Mouse (Mus musculus) midbrain, embryonic 11.5 days (tissue): ENCODE results near the gene Tmcc3. TPM values are rescaled to one million over a fixed set of nuclear protein-coding genes. Genes with fewer than 3 reads are reported as not detected.

Experiments used
- ATAC-seq: fragments of 200-750 bp; cut with Nextera tagmentation; 2 replicates; pipeline ENCODE4 v1.8.0; 2017; ENCODE audit warnings: moderate TSS enrichment, moderate library complexity; ENCODE audit not compliant: low FRiP score
- DNase-seq: peaks from one replicate; pipeline ENCODE4 v3.0.0; 2015; ENCODE audit warnings: low spot score; ENCODE audit errors: missing footprints
- H3K27ac ChIP-seq: fragments of 300-500 bp; sonication (generic); 2 replicates; pipeline ENCODE4 v1.5.1; 2014; ENCODE audit warnings: low read depth, low read length
- H3K27me3 ChIP-seq: fragments of 300-500 bp; sonication (generic); 2 replicates; pipeline ENCODE4 v1.6.1; 2014; ENCODE audit warnings: mild to moderate bottlenecking, low read length, moderate library complexity, mixed read lengths; ENCODE audit not compliant: control insufficient read depth, insufficient read depth
- H3K36me3 ChIP-seq: fragments of 300-500 bp; sonication (generic); 2 replicates; pipeline ENCODE4 v1.6.1; 2014; ENCODE audit warnings: mild to moderate bottlenecking, low read length, moderate library complexity, mixed read lengths; ENCODE audit not compliant: control insufficient read depth, insufficient read depth
- H3K4me1 ChIP-seq: fragments of 300-500 bp; sonication (generic); 2 replicates; pipeline ENCODE4 v1.6.1; 2014; ENCODE audit warnings: low read length; ENCODE audit not compliant: control insufficient read depth, insufficient read depth
- H3K4me2 ChIP-seq: fragments of 300-500 bp; sonication (generic); 2 replicates; pipeline ENCODE4 v1.6.1; 2014; ENCODE audit warnings: mild to moderate bottlenecking, moderate library complexity
- H3K4me3 ChIP-seq: fragments of 300-500 bp; sonication (generic); 2 replicates; pipeline ENCODE4 v1.5.1; 2014; ENCODE audit warnings: low read depth, low read length
- H3K9ac ChIP-seq: fragments of 300-500 bp; sonication (generic); 2 replicates; pipeline ENCODE4 v1.6.1; 2014; ENCODE audit warnings: low read length
- H3K9me3 ChIP-seq: fragments of 300-500 bp; sonication (generic); 2 replicates; pipeline ENCODE4 v1.6.1; 2016; ENCODE audit warnings: low read length; ENCODE audit not compliant: control insufficient read depth
- whole genome bisulfite sequencing: fragments of 180-500 bp; shearing (Covaris S2); extraction: QIAGEN DNeasy Blood & Tissue Kit; methylation state at CpG from one replicate; pipeline ENCODE4 v1.1.7; 2014; 5-methylcytosine and 5-hydroxymethylcytosine counted together
- polyA plus RNA-seq: library from polyadenylated mRNA; unstranded; fragments of >200 nt; fragmentation: Nextera tagmentation; extraction: Ambion mirVana; gene quantifications from 2 replicates; pipeline ENCODE4 v1.2.1, GENCODE M21; 2014

The Tmcc3 gene
- polyA plus RNA-seq, 1 experiment from 2014 or later, result 3.2 TPM

GRCm38 (mm10) chr10:94294933-94295750, 16.6 kb upstream of the Tmcc3 start:
- no peak overlapping the region for H3K4me2 ChIP-seq
- H3K27me3 ChIP-seq, result no peaks in the 10 kb centered on the region
- H3K9ac ChIP-seq, result peak overlapping the region; percentile 7; the same call in 1 of the 2 replicates

GRCm38 (mm10) chr10:94295923-94296605, 15.7 kb upstream of the Tmcc3 start:
- no peak overlapping the region for H3K27ac ChIP-seq

More at GRCm38 (mm10) chr10:94294933-94295750, 16.6 kb upstream of the Tmcc3 start:
- peaks cover 13% of the 10 kb centered on the region for H3K4me1 ChIP-seq
- H3K36me3 ChIP-seq, result no peaks in the 10 kb centered on the region
- no peak overlapping the region for H3K4me3 ChIP-seq
- peak; percentile 88 for DNase-seq
- WGBS, result 38% methylated on average over 6 of the region's 6 CpGs
- no peaks in the 10 kb centered on the region for H3K9me3 ChIP-seq
- peak overlapping the region; percentile 40 for H3K27ac ChIP-seq
- peak; percentile 78 for ATAC-seq

DNA sequence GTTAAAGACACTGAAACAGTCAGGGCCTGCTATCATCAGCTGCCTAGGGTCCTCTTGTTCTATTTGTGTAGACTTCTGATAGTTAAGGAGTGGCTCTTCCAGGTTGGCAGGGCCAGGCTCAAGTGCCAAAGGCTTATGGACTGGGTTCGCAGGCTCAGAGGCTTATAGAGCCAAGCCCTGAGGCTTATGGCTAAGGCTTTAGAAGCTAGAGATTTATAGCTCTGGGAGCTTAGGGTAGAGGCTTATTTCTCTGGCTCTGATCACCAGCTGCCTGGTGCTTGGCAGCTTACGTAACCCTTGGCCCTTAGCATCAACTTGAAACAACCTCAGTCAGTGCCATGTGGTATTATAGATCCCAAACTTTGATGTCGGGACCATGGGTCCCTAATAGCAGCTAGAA, 13.3 kb upstream of the Tmcc3 start, which contains the start of gene Gm4792:
TSS of gene Gm4792 (minus strand) at position 233 of the 400 bp plus-strand sequence.
- Histone ChIP-seq H3K27ac (no peak within 1 kb of the TSS), H3K4me2 (no peak within 1 kb of the TSS), H3K36me3 (no peaks in the 10 kb centered on the region), H3K9ac (no peak within 1 kb of the TSS), H3K9me3 (no peaks in the 10 kb centered on the region), H3K4me1 (peaks cover 13% of the 10 kb centered on the region), H3K4me3 (no peak within 1 kb of the TSS), H3K27me3 (no peaks in the 10 kb centered on the region)
- ATAC-seq, result no peak
- WGBS, result 77% methylated on average over 3 of the region's 3 CpGs
- DNase-seq, result no peak

More at GRCm38 (mm10) chr10:94295923-94296605, 15.7 kb upstream of the Tmcc3 start:
- no peak for ATAC-seq
- no peak overlapping the region for H3K4me3 ChIP-seq
- WGBS, result 98% methylated on average over 5 of the region's 5 CpGs
- no peaks in the 10 kb centered on the region for H3K27me3 ChIP-seq
- DNase-seq, result peak; percentile 66
- H3K9me3 ChIP-seq, result no peaks in the 10 kb centered on the region
- H3K4me2 ChIP-seq, result no peak overlapping the region
- peaks cover 13% of the 10 kb centered on the region for H3K4me1 ChIP-seq
- no peaks in the 10 kb centered on the region for H3K36me3 ChIP-seq
- H3K9ac ChIP-seq, result no peak overlapping the region

DNA sequence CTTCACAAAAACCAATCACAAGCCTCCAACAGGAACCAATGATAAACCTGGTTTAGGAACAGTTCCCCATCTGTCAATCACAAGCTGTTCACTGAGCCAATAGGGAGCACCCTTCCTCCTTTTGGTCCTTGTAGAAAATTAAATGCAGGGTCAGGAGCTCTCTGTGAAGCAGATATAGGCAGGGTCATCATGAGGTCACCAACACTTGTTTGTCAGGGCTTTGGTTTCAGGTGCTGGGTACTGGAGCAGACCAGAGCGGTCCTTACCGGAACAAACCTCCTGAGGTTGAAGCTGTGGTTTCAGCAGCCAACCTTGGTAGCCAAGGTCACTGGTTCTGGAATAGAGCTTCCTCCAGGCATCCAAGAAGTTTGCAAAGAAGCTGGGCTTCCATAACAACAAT, 12.4 kb upstream of the Tmcc3 start:
- H3K4me3 ChIP-seq, result no peak overlapping the region
- no peak overlapping the region for H3K27ac ChIP-seq
- 100% methylated on average over 2 of the region's 2 CpGs for WGBS
- no peaks in the 10 kb centered on the region for H3K36me3 ChIP-seq
- no peak for ATAC-seq
- peaks cover 13% of the 10 kb centered on the region for H3K4me1 ChIP-seq
- no peaks in the 10 kb centered on the region for H3K27me3 ChIP-seq
- no peak for DNase-seq
- no peaks in the 10 kb centered on the region for H3K9me3 ChIP-seq
- H3K4me2 ChIP-seq, result no peak overlapping the region
- H3K9ac ChIP-seq, result no peak overlapping the region

- DNase-seq (no peak), ATAC-seq (no peak)
- no peaks in the 10 kb centered on the region for H3K9me3 ChIP-seq
- WGBS, result 78% methylated on average over 9 of the region's 9 CpGs
- no peak overlapping the region for H3K27ac ChIP-seq
- H3K9ac ChIP-seq, result no peak overlapping the region
- H3K4me2 ChIP-seq, result no peak overlapping the region
- H3K4me3 ChIP-seq, result no peak overlapping the region
- no peaks in the 10 kb centered on the region for H3K27me3 ChIP-seq
- H3K36me3 ChIP-seq, result no peaks in the 10 kb centered on the region
- no peaks in the 10 kb centered on the region for H3K4me1 ChIP-seq
These were observed 7.6 kb upstream of the Tmcc3 start for GRCm38 (mm10) chr10:94304064-94304657.

DNA sequence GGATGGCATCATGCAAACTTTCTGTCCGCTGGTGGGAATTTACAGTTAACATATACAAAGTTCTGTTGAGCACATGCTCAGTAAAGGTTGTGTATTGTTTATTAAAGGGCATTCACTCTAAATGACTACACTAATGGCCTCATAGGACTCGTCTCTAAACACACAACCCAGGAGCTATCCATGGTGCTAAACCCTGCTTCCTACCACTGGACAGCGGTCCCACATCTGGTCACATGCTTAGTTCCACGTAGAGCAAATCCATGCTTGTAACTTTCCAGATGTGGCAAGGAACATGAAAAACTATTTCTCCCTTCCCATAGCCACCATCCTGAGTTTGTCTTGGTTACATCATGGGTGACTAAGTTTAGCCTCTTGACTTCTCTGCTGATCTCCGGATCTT, 6.2 kb upstream of the Tmcc3 start:
- Histone ChIP-seq H3K36me3 (no peaks in the 10 kb centered on the region), H3K9me3 (no peaks in the 10 kb centered on the region), H3K4me2 (no peak overlapping the region), H3K4me3 (no peak overlapping the region), H3K27ac (no peak overlapping the region), H3K4me1 (no peaks in the 10 kb centered on the region), H3K9ac (no peak overlapping the region), H3K27me3 (no peaks in the 10 kb centered on the region)
- WGBS, result 68% methylated on average over 5 of the region's 5 CpGs
- no peak for DNase-seq
- ATAC-seq, result no peak

- Histone ChIP-seq H3K4me3 (no peak overlapping the region), H3K9ac (no peak overlapping the region), H3K27me3 (peaks cover 2% of the 10 kb centered on the region; the same call in 1 of the 2 replicates), H3K9me3 (no peaks in the 10 kb centered on the region), H3K27ac (no peak overlapping the region), H3K4me2 (no peak overlapping the region), H3K4me1 (peaks cover 7% of the 10 kb centered on the region), H3K36me3 (no peaks in the 10 kb centered on the region)
- 60% methylated on average over 9 of the region's 9 CpGs for WGBS
- peak; percentile 8 for DNase-seq
- ATAC-seq, result no peak
These were observed 1.1 kb upstream of the Tmcc3 start for GRCm38 (mm10) chr10:94310499-94311267.

- H3K4me3 ChIP-seq, result peak overlapping the region; percentile 46
- peak overlapping the region; percentile 94 for H3K4me2 ChIP-seq
- DNase-seq (peak; percentile 94), ATAC-seq (peak; percentile 83)
- H3K27ac ChIP-seq, result no peak overlapping the region
- H3K36me3 ChIP-seq, result no peaks in the 10 kb centered on the region
- H3K4me1 ChIP-seq, result peaks cover 7% of the 10 kb centered on the region
- H3K9ac ChIP-seq, result peak overlapping the region; percentile 67
- H3K27me3 ChIP-seq, result peaks cover 2% of the 10 kb centered on the region; the same call in 1 of the 2 replicates
- H3K9me3 ChIP-seq, result no peaks in the 10 kb centered on the region
- under 1% methylated on average over 45 of the region's 45 CpGs for WGBS
These were observed 412 bp downstream of the Tmcc3 start for GRCm38 (mm10) chr10:94312007-94312715.
